Mouse (Mus musculus) gastrocnemius, postnatal 4 days (tissue): ENCODE measurements around the gene Tmem237. TPM values are rescaled to one million over a fixed set of nuclear protein-coding genes. Genes with fewer than 3 reads are reported as not detected.

Source experiments
- DNase-seq, 2 experiments: peaks; one replicate each; pipeline ENCODE4 v3.0.0; 2021 to 2022; ENCODE audit warnings: low spot score in 2 of 2, mixed read lengths in 2 of 2
- total RNA-seq, 2 experiments: library from RNA; stranded (reverse); gene quantifications; 2 replicates each; pipeline ENCODE4 v1.2.3; 2021

Tmem237 gene
- total RNA-seq, 2 experiments from 2014 or later: 11.2 to 12.7 TPM

DNA sequence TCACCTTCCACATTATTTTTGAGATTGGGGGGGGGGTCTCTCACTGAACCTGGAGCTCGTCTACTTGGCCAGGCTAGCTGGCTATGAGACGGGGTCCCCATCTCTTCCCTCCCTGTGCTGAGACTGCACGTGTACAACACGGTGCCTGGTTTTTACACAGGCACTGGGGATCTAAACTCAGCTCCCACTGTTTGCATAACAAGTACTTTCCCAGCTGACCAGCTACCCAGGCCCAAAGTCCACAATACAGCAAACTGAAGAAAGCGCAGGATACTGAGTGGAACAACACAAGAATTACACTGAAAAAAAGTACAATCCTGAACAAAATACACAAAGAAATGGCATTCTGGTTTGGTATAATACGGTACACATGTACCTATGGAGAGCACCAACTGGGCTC, 18.1 kb downstream of the Tmem237 start:
- no peak for DNase-seq

DNA sequence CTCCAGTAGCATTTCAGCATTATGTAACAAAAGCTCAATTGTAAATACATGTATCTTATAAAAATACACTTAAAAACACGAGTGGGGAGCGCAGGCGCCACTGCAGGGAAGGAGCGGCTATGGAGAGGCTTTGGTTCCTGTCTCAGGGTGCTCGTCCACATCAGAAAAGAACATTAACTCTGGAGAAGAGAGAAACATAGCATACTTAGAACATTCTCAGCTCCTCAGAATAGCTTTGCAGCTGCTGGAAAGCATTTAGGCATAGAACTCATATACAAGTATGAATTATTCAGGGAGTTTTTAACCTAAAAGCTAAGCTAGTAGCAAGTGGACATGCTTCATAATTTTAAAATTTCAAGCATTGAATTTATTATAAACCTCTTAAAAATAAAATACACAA, 19.2 kb downstream of the Tmem237 start:
- DNase-seq: no peak

DNA sequence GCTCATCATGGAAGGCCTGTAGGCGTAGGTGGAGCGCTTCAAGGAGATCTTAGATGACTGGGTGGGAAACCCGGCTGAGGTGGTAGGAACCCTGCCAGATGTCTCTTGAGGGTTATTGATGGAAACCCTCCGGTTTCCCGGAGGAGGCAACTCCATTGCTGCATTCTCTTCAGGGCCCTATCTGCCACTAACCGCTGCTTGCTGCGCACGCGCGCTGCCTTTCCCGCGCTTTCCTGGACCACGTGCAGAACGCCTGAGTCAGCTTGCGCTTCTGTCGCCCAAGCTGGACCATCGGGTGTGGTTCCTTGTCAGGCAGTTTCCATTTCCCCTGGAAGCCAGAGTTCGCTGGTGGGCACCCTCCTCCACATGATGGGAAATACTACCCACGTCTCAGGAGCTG, 25.5 kb downstream of the Tmem237 start, which contains the start of gene C2cd6:
Gene C2cd6, minus strand, starts transcription at position 196 of the 400 bp plus-strand sequence.
- no peak for DNase-seq

DNA sequence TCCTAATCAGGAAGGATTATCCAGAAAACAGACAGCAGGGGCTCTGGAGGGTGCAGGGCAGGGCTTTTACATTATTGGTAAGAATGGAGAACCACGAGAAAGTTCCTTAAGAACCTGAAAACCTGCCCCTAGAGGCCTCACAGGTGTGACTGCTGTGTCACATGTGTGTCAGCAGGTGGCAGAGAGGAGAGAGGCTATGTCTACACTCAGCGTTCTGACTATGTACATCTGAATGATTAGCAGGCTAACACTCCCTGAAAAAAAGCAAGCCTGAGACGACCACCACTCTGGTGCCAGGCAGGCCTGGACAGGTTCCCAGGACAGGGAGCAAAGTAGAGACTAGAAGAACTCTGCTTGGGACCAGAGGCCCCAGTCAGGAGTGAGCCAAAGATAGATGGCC, 49.3 kb downstream of the Tmem237 start:
- DNase-seq: no peak

DNA sequence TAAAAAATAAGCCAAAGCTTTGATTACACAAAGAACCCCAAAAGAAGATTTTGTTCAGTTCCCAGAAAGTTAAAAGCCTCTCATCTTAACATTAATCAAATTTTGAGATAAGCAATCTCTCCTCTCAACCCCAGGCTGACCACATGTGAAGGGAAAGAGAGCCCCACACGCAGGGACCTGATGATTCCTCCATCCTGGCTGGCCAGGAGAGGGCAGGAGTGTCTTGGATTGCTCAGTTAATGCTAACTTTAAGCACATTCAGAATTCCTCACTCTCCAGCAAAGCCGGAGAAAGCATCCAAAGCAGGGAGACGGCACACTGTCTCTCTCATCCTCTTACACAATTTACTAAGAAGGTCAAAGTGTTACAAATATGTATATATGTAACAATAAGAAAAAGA, 52.2 kb downstream of the Tmem237 start:
- peak in 1 of 2 experiments; percentile 39 for DNase-seq

DNA sequence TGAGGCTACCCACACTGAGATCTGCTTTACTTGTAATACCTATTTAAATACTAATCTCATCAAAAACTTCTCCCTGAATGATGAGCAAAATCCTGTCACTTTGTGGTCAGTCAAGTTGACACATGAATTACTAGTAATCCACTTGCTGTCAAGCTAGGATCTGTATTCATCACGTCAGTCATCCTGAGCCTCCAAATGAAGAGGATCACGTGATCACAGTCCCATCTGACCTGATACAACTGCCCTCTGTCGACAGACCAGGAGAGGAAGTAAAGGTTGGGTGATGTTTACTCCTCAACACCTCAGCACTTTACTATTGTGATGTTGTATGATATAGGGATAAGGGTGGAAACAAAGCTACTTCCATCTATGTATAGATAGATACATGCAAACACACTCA, 56.5 kb downstream of the Tmem237 start:
- DNase-seq: no peak

DNA sequence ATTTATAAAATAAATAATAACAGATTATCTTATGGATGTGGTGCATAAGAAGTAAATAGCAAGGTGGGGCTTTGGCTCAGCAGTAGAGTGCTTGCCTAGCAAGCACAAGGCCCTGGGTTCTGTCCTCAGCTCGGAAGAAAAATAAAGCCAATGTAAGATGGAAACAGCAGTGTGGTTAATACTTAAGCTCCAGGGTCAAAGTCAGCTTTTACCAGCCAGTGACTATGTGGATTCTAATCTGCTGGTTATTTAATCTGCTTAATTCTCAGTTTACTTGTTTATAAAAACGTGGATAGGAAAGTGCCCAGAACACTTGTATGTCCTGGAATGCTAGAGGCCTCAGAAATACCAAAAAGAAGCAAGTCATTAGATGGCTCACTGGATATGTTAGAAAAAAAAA, 63.3 kb downstream of the Tmem237 start:
- no peak for DNase-seq

DNA sequence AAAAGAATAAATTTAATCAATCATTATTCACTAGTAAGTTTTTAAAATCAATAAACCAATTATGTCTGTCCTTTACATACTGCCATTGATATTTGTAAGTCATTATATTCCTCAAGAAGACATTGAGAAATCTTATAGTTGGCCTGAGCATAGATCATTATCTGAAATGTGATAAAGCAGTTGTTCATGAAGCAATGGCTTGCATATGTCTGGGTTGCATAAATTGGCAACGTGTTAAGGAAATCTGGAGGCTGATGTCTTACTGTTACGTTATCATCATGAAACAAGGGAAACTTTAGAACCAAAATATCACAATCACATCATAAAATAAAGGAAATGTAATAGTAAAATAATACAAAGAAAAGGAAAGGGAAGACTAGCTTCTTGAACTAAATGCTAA, 68.9 kb downstream of the Tmem237 start:
- no peak for DNase-seq

Other genes starting within 250 kb of the Tmem237 start
- gene Trak2, start 147.0 kb downstream of the Tmem237 start, total RNA-seq: 10 to 100 TPM; 52.4 to 56.7 TPM
- gene Stradb, start 146.9 kb downstream of the Tmem237 start, total RNA-seq: 10 to 100 TPM; 69.6 to 81.9 TPM
- not detected for gene C2cd6, start 25.5 kb downstream of the Tmem237 start, total RNA-seq
- under 1 TPM; 0.37 to 0.52 TPM for gene Mpp4, start 43.0 kb upstream of the Tmem237 start, total RNA-seq
- gene Als2, start 116.8 kb upstream of the Tmem237 start, total RNA-seq: 10 to 100 TPM; 22.8 to 24.7 TPM
- gene Cdk15, start 136.5 kb upstream of the Tmem237 start, total RNA-seq: 1 to 10 TPM in 1 of 2 experiments, under 1 TPM in 1; 0.96 to 1.3 TPM